Mouse (Mus musculus) ES-E14 (cell line): ENCODE results near the gene Palb2. TPM values are rescaled to one million over a fixed set of nuclear protein-coding genes. Genes with fewer than 3 reads are reported as not detected.
A peak's percentile ranks its signal among the peaks of the same experiment; 100 is the strongest.
"Not testable (repeated sequence)": the region's sequence is repeated elsewhere in the genome, so short reads cannot be mapped to it uniquely, and the experiment has no call there.

Experiments used
- DNase-seq: peaks from one replicate; pipeline ENCODE4 v3.0.0-alpha.2; 2013; ENCODE audit warnings: low read depth, low spot score
- H3K27ac ChIP-seq: 2 replicates; pipeline ENCODE4 v1.5.1; 2012; ENCODE audit warnings: low read depth, mild to moderate bottlenecking, low read length, moderate library complexity, mixed read lengths; ENCODE audit not compliant: poor library complexity, insufficient read depth, severe bottlenecking
- H3K36me3 ChIP-seq: 2 replicates; pipeline ENCODE4 v1.6.1; 2012; ENCODE audit warnings: mild to moderate bottlenecking, low read length, moderate library complexity, mixed read lengths; ENCODE audit not compliant: control insufficient read depth, poor library complexity, insufficient read depth, severe bottlenecking
- H3K4me1 ChIP-seq, 2 experiments: fragments of 150-350 bp in 1 of 2; sonication (generic) in 1 of 2; 2 replicates each; pipeline ENCODE4 v1.6.1; 2012; ENCODE audit warnings: low read length in 2 of 2, mild to moderate bottlenecking in 1 of 2, mixed read lengths in 1 of 2; ENCODE audit not compliant: control insufficient read depth in 2 of 2, insufficient read depth in 2 of 2, poor library complexity in 1 of 2
- H3K4me3 ChIP-seq, 2 experiments: fragments of 150-350 bp in 1 of 2; sonication (generic) in 1 of 2; 2 replicates each; pipeline ENCODE4 v1.5.1; 2012; ENCODE audit warnings: low read length in 2 of 2, low read depth in 1 of 2, mild to moderate bottlenecking in 1 of 2, mixed read lengths in 1 of 2; ENCODE audit not compliant: insufficient read depth in 1 of 2, poor library complexity in 1 of 2, severe bottlenecking in 1 of 2
- H3K9ac ChIP-seq: 2 replicates; pipeline ENCODE4 v1.6.1; 2012; ENCODE audit warnings: low read depth, mild to moderate bottlenecking, low read length, mixed read lengths; ENCODE audit not compliant: poor library complexity, insufficient read depth, severe bottlenecking
- H3K9me3 ChIP-seq: fragments of 150-350 bp; sonication (generic); 2 replicates; pipeline ENCODE4 v1.6.1; 2012; ENCODE audit warnings: low read depth, mild to moderate bottlenecking, low read length; ENCODE audit not compliant: control insufficient read depth, insufficient read depth
- CHD2 ChIP-seq: IDR thresholded peaks from 2 replicates; pipeline ENCODE4 v1.6.1; 2014; ENCODE audit warnings: mild to moderate bottlenecking, low read depth, low read length, inconsistent platforms
- HCFC1 ChIP-seq: IDR thresholded peaks from 2 replicates; pipeline ENCODE4 v1.6.1; 2012; ENCODE audit warnings: low read length, inconsistent platforms, borderline replicate concordance; ENCODE audit not compliant: insufficient read depth
- MAFK ChIP-seq: IDR thresholded peaks from 2 replicates; pipeline ENCODE4 v1.6.1; 2014; ENCODE audit warnings: mild to moderate bottlenecking, low read depth, low read length, inconsistent platforms; ENCODE audit not compliant: insufficient read depth
- ZC3H11A ChIP-seq: IDR thresholded peaks from 2 replicates; pipeline ENCODE4 v1.6.1; 2012; ENCODE audit warnings: low read depth, mild to moderate bottlenecking, inconsistent platforms, low read length, borderline replicate concordance
- ZNF384 ChIP-seq: IDR thresholded peaks from 2 replicates; pipeline ENCODE4 v1.6.1; 2012; ENCODE audit warnings: low read depth, low read length, inconsistent platforms
- in situ Hi-C, 2 experiments: fragments of 600-800 bp; cut with MboI; formaldehyde crosslinking; loops; one replicate each; pipeline ENCODE4 v1.15.1; 2025; ENCODE audit warnings: low sequenced_read_pairs in 2 of 2, inconsistent platforms in 1 of 2; ENCODE audit not compliant: unreplicated experiment in 2 of 2
- total RNA-seq: library from RNA; depleted of rRNA; stranded (reverse); fragments of 300-350 nt; gene quantifications from 2 replicates; pipeline ENCODE4 v1.2.3, GENCODE M21; 2012

The Palb2 gene
- total RNA-seq, 1 experiment: 21.0 TPM

- no peak for DNase-seq
- TF ChIP-seq ZNF384 (no peak), CHD2 (no peak), HCFC1 (no peak), ZC3H11A (no peak), MAFK (no peak)
- Histone ChIP-seq H3K4me1 (no peaks in the 10 kb centered on the region), H3K9me3 (no peaks in the 10 kb centered on the region), H3K36me3 (peaks cover 29% of the 10 kb centered on the region), H3K27ac (no peak overlapping the region), H3K9ac (no peak overlapping the region), H3K4me3 (no peak overlapping the region)
- in situ Hi-C loops: no loop called here
Measured at GRCm38 (mm10) chr7:122123518-122123917, 9.3 kb downstream of the Palb2 start.

- H3K4me1 ChIP-seq: no peaks in the 10 kb centered on the region
- H3K27ac ChIP-seq: no peak overlapping the region
- no peak for TF ChIP-seq MAFK
- TF ChIP-seq ZNF384: no peak
- TF ChIP-seq HCFC1: no peak
- TF ChIP-seq ZC3H11A: no peak
- no peak for TF ChIP-seq CHD2
- peaks cover 19% of the 10 kb centered on the region for H3K36me3 ChIP-seq
- H3K9ac ChIP-seq: no peak overlapping the region
- no peak for DNase-seq
- H3K4me3 ChIP-seq: no peak overlapping the region
- no peaks in the 10 kb centered on the region for H3K9me3 ChIP-seq
- in situ Hi-C loops: no loop called here
Measured at GRCm38 (mm10) chr7:122108206-122108605, 24.6 kb downstream of the Palb2 start.

- in situ Hi-C loops: no loop called here
- H3K9me3 ChIP-seq: no peaks in the 10 kb centered on the region
- peak within 1 kb of the TSS; percentile 85 for H3K9ac ChIP-seq
- H3K4me1 ChIP-seq: no peaks in the 10 kb centered on the region
- peak within 1 kb of the TSS; percentile 63 for H3K27ac ChIP-seq
- DNase-seq: peak; percentile 81
- peak within 1 kb of the TSS; percentile 76 to 80 for H3K4me3 ChIP-seq
- H3K36me3 ChIP-seq: peaks cover 15% of the 10 kb centered on the region
- no peak for TF ChIP-seq MAFK
- no peak for TF ChIP-seq ZNF384
- no peak for TF ChIP-seq CHD2
- TF ChIP-seq HCFC1: peak; percentile 55; the same call in 1 of the 2 replicates
Measured at GRCm38 (mm10) chr7:122101747-122102244, 31.0 kb downstream of the Palb2 start, which contains the start of gene Ndufab1. Gene Ndufab1, minus strand, starts transcription at chr7:122101886.

GRCm38 (mm10) chr7:122101014-122101746 is 31.6 kb downstream of the Palb2 start:
- peak; percentile 82 for TF ChIP-seq ZNF384
- Histone ChIP-seq H3K36me3 (peaks cover 20% of the 10 kb centered on the region), H3K27ac (peak overlapping the region; percentile 63), H3K4me3 (peak overlapping the region; percentile 76 to 80), H3K9ac (peak overlapping the region; percentile 85)
- H3K9me3 ChIP-seq, H3K4me1 ChIP-seq, in situ Hi-C loops, DNase-seq: not testable (repeated sequence)

GRCm38 (mm10) chr7:122099222-122099621 is 33.6 kb downstream of the Palb2 start:
- H3K36me3 ChIP-seq: peaks cover 26% of the 10 kb centered on the region
- no peak overlapping the region for H3K4me3 ChIP-seq

More at GRCm38 (mm10) chr7:122099222-122099621, 33.6 kb downstream of the Palb2 start:
- peak; percentile 59 for DNase-seq
- in situ Hi-C loops: no loop called here
- Histone ChIP-seq H3K9me3 (no peaks in the 10 kb centered on the region), H3K4me1 (no peaks in the 10 kb centered on the region; a peak in 1 of 4 replicates), H3K9ac (no peak overlapping the region), H3K27ac (no peak overlapping the region)
- TF ChIP-seq HCFC1 (no peak), ZC3H11A (no peak), CHD2 (no peak), ZNF384 (no peak), MAFK (no peak)
